Mouse (Mus musculus) hindbrain, embryonic 11.5 days (tissue): ENCODE measurements around the gene Nr4a3. TPM values are rescaled to one million over a fixed set of nuclear protein-coding genes. Genes with fewer than 3 reads are reported as not detected.

ENCODE experiments used
- ATAC-seq: fragments of 200-750 bp; cut with Nextera tagmentation; 2 replicates; pipeline ENCODE4 v1.8.0; 2017; ENCODE audit warnings: mild to moderate bottlenecking, moderate TSS enrichment, moderate library complexity; ENCODE audit not compliant: low FRiP score
- DNase-seq: peaks from one replicate; pipeline ENCODE4 v3.0.0-alpha.2; 2015; ENCODE audit warnings: low spot score
- H3K27ac ChIP-seq: fragments of 300-500 bp; sonication (generic); 2 replicates; pipeline ENCODE4 v1.5.1; 2014; ENCODE audit warnings: mild to moderate bottlenecking, low read depth, low read length
- H3K27me3 ChIP-seq: fragments of 300-500 bp; sonication (generic); 2 replicates; pipeline ENCODE4 v1.6.1; 2014; ENCODE audit warnings: mild to moderate bottlenecking, low read length, moderate library complexity, mixed read lengths; ENCODE audit not compliant: control insufficient read depth, insufficient read depth
- H3K36me3 ChIP-seq: fragments of 300-500 bp; sonication (generic); 2 replicates; pipeline ENCODE4 v1.6.1; 2014; ENCODE audit warnings: mild to moderate bottlenecking, low read length, moderate library complexity, mixed read lengths; ENCODE audit not compliant: control insufficient read depth, insufficient read depth
- H3K4me1 ChIP-seq: fragments of 300-500 bp; sonication (generic); replicated peaks from 2 replicates; pipeline ENCODE4 v1.6.1; 2014; ENCODE audit warnings: low read length, mixed read lengths; ENCODE audit not compliant: control insufficient read depth, insufficient read depth
- H3K4me2 ChIP-seq: fragments of 300-500 bp; sonication (generic); replicated peaks from 2 replicates; pipeline ENCODE4 v1.6.1; 2014; ENCODE audit warnings: mild to moderate bottlenecking, low read depth, low read length
- H3K4me3 ChIP-seq: fragments of 300-500 bp; sonication (generic); 2 replicates; pipeline ENCODE4 v1.5.1; 2014; ENCODE audit warnings: low read depth, low read length
- H3K9ac ChIP-seq: fragments of 300-500 bp; sonication (generic); 2 replicates; pipeline ENCODE4 v1.6.1; 2014; ENCODE audit warnings: low read depth, low read length
- H3K9me3 ChIP-seq: fragments of 300-500 bp; sonication (generic); 2 replicates; pipeline ENCODE4 v1.6.1; 2016; ENCODE audit warnings: low read length; ENCODE audit not compliant: control insufficient read depth
- WGBS: fragments of 180-500 bp; shearing (Covaris S2); extraction: QIAGEN DNeasy Blood & Tissue Kit; methylation state at CpG from one replicate; pipeline ENCODE4 v1.1.7; 2014; 5-methylcytosine and 5-hydroxymethylcytosine counted together
- polyA plus RNA-seq: library from polyadenylated mRNA; unstranded; fragments of >200 nt; fragmentation: Nextera tagmentation; extraction: Ambion mirVana; gene quantifications from 2 replicates; pipeline ENCODE4 v1.2.1, GENCODE M21; 2014

The Nr4a3 gene
- polyA plus RNA-seq: 1.2 and 1.7 TPM in 2 replicates

- peak within 1 kb of the TSS; percentile 75 for H3K27ac ChIP-seq
- ATAC-seq: peak; percentile 71
- peaks cover 15% of the 10 kb centered on the region for H3K4me1 ChIP-seq
- under 1% methylated on average over 35 of the region's 54 CpGs for WGBS
- no peaks in the 10 kb centered on the region for H3K36me3 ChIP-seq
- peaks cover 24% of the 10 kb centered on the region for H3K27me3 ChIP-seq
- H3K9ac ChIP-seq: peak within 1 kb of the TSS; percentile 72
- DNase-seq: peak; percentile 93
- peak within 1 kb of the TSS; percentile 98 for H3K4me2 ChIP-seq
- peak within 1 kb of the TSS; percentile 59 for H3K4me3 ChIP-seq
- no peaks in the 10 kb centered on the region for H3K9me3 ChIP-seq
Observed at GRCm38 (mm10) chr4:48044491-48045211, at the start of gene Nr4a3. Gene Nr4a3 (plus strand): TSS chr4:48045153.

GRCm38 (mm10) chr4:48002969-48003368, 42.0 kb upstream of the Nr4a3 start:
- WGBS: 87% methylated on average over 4 of the region's 4 CpGs
- ATAC-seq (no peak), DNase-seq (no peak)
- Histone ChIP-seq H3K4me2 (no peak overlapping the region), H3K9me3 (no peaks in the 10 kb centered on the region), H3K27me3 (no peaks in the 10 kb centered on the region), H3K4me3 (no peak overlapping the region), H3K4me1 (no peaks in the 10 kb centered on the region), H3K36me3 (no peaks in the 10 kb centered on the region), H3K9ac (no peak overlapping the region), H3K27ac (no peak overlapping the region)

- Histone ChIP-seq H3K4me2 (no peak overlapping the region), H3K9ac (no peak overlapping the region), H3K9me3 (no peaks in the 10 kb centered on the region), H3K36me3 (no peaks in the 10 kb centered on the region), H3K4me3 (no peak overlapping the region), H3K4me1 (no peaks in the 10 kb centered on the region), H3K27ac (no peak overlapping the region), H3K27me3 (no peaks in the 10 kb centered on the region)
- no peak for DNase-seq
- WGBS: 89% methylated on average over 3 of the region's 3 CpGs
- ATAC-seq: no peak
Observed at GRCm38 (mm10) chr4:48003456-48003855, 41.5 kb upstream of the Nr4a3 start.

GRCm38 (mm10) chr4:48006355-48006754, 38.6 kb upstream of the Nr4a3 start:
- Histone ChIP-seq H3K4me2 (no peak overlapping the region), H3K27me3 (no peaks in the 10 kb centered on the region), H3K27ac (no peak overlapping the region), H3K4me1 (no peaks in the 10 kb centered on the region), H3K9ac (no peak overlapping the region), H3K4me3 (no peak overlapping the region), H3K36me3 (no peaks in the 10 kb centered on the region), H3K9me3 (no peaks in the 10 kb centered on the region)
- ATAC-seq: no peak
- 89% methylated on average over 3 of the region's 3 CpGs for WGBS
- no peak for DNase-seq

GRCm38 (mm10) chr4:48012209-48012608, 32.7 kb upstream of the Nr4a3 start:
- no peak overlapping the region for H3K27ac ChIP-seq
- no peaks in the 10 kb centered on the region for H3K27me3 ChIP-seq
- H3K9ac ChIP-seq: no peak overlapping the region
- H3K4me2 ChIP-seq: no peak overlapping the region
- H3K4me3 ChIP-seq: no peak overlapping the region
- H3K36me3 ChIP-seq: no peaks in the 10 kb centered on the region
- no peaks in the 10 kb centered on the region for H3K9me3 ChIP-seq
- ATAC-seq: no peak
- no peak for DNase-seq
- no peaks in the 10 kb centered on the region for H3K4me1 ChIP-seq
- 86% methylated on average over 3 of the region's 3 CpGs for WGBS

- no peak for ATAC-seq
Observed at GRCm38 (mm10) chr4:48022966-48023365, 22.0 kb upstream of the Nr4a3 start.

GRCm38 (mm10) chr4:48029652-48030051, 15.3 kb upstream of the Nr4a3 start:
- peak; percentile 46 for DNase-seq
- WGBS: 68% methylated on average over 24 of the region's 24 CpGs
- Histone ChIP-seq H3K4me3 (no peak overlapping the region), H3K36me3 (no peaks in the 10 kb centered on the region), H3K4me1 (no peaks in the 10 kb centered on the region), H3K4me2 (no peak overlapping the region), H3K27me3 (no peaks in the 10 kb centered on the region), H3K27ac (no peak overlapping the region), H3K9ac (no peak overlapping the region), H3K9me3 (no peaks in the 10 kb centered on the region)
- ATAC-seq: no peak

More at GRCm38 (mm10) chr4:48022966-48023365, 22.0 kb upstream of the Nr4a3 start:
- Histone ChIP-seq H3K27me3 (no peaks in the 10 kb centered on the region), H3K9ac (no peak overlapping the region), H3K4me3 (no peak overlapping the region), H3K27ac (no peak overlapping the region), H3K36me3 (no peaks in the 10 kb centered on the region), H3K9me3 (no peaks in the 10 kb centered on the region), H3K4me1 (no peaks in the 10 kb centered on the region), H3K4me2 (no peak overlapping the region)
- WGBS: 82% methylated on average over 3 of the region's 3 CpGs
- DNase-seq: no peak

GRCm38 (mm10) chr4:48034287-48034686, 10.7 kb upstream of the Nr4a3 start:
- Histone ChIP-seq H3K27ac (no peak overlapping the region), H3K4me1 (no peaks in the 10 kb centered on the region), H3K27me3 (no peaks in the 10 kb centered on the region), H3K4me3 (no peak overlapping the region), H3K9ac (no peak overlapping the region), H3K4me2 (no peak overlapping the region), H3K9me3 (no peaks in the 10 kb centered on the region), H3K36me3 (no peaks in the 10 kb centered on the region)
- 81% methylated on average over 9 of the region's 9 CpGs for WGBS
- no peak for ATAC-seq
- no peak for DNase-seq

GRCm38 (mm10) chr4:48037646-48038045, 7.3 kb upstream of the Nr4a3 start:
- peaks cover 2% of the 10 kb centered on the region; the same call in 1 of the 2 replicates for H3K27me3 ChIP-seq
- 80% methylated on average over 4 of the region's 4 CpGs for WGBS
- no peaks in the 10 kb centered on the region for H3K4me1 ChIP-seq
- DNase-seq (no peak), ATAC-seq (no peak)
- H3K4me3 ChIP-seq: no peak overlapping the region
- H3K9me3 ChIP-seq: no peaks in the 10 kb centered on the region
- H3K4me2 ChIP-seq: no peak overlapping the region
- H3K27ac ChIP-seq: no peak overlapping the region
- no peak overlapping the region for H3K9ac ChIP-seq
- no peaks in the 10 kb centered on the region for H3K36me3 ChIP-seq
